Mouse (Mus musculus) heart, postnatal 25 days (tissue): ENCODE results near the gene 5330417C22Rik. TPM values are rescaled to one million over a fixed set of nuclear protein-coding genes. Genes with fewer than 3 reads are reported as not detected.

Experiments
- DNase-seq: peaks from one replicate; pipeline ENCODE4 v3.0.0; 2022; ENCODE audit warnings: low spot score
- intact Hi-C: fragments of 180-260 bp; cut with DNase I; formaldehyde crosslinking; loops from one replicate; pipeline ENCODE4 v1.15.1; 2025
- microRNA-seq: library from miRNA; unstranded; fragments of <30 nt; microRNA quantifications from one replicate; pipeline ENCODE4 v1.2.0, GENCODE M21; 2022
- total RNA-seq, 2 experiments: library from RNA; stranded (reverse); gene quantifications; 2 replicates each; pipeline ENCODE4 v1.2.3; 2021

Gene 5330417C22Rik
- total RNA-seq, 2 experiments from 2014 or later: 0.05 to 0.17 TPM

- no peak for DNase-seq
- intact Hi-C loops: no loop called here
Observed at GRCm38 (mm10) chr3:108423006-108423405, 113.3 kb downstream of the 5330417C22Rik start.

GRCm38 (mm10) chr3:108415831-108416223 is 120.5 kb downstream of the 5330417C22Rik start:
- intact Hi-C loops: no loop called here
- DNase-seq: peak; percentile 35

GRCm38 (mm10) chr3:108414857-108415830 is 121.2 kb downstream of the 5330417C22Rik start, which contains the start of gene Celsr2:
Gene Celsr2, minus strand, starts transcription at chr3:108415552.
- DNase-seq: no peak
- intact Hi-C loops: no loop called here

GRCm38 (mm10) chr3:108413634-108414360 is 122.5 kb downstream of the 5330417C22Rik start:
- no peak for DNase-seq
- intact Hi-C loops: no loop called here

GRCm38 (mm10) chr3:108411754-108412121 is 124.6 kb downstream of the 5330417C22Rik start:
- intact Hi-C loops: no loop called here
- peak; percentile 23 for DNase-seq

- intact Hi-C loops: no loop called here
- no peak for DNase-seq
Observed at GRCm38 (mm10) chr3:108411026-108411753, 125.1 kb downstream of the 5330417C22Rik start.

- intact Hi-C loops: no loop called here
- DNase-seq: no peak
Observed at GRCm38 (mm10) chr3:108410359-108410714, 126.0 kb downstream of the 5330417C22Rik start.

GRCm38 (mm10) chr3:108409656-108410358 is 126.5 kb downstream of the 5330417C22Rik start:
- no peak for DNase-seq
- intact Hi-C loops: loop anchor here (10.0 kb wide), 1 partner anchor 355 kb away; no protein-coding TSS in a partner anchor

GRCm38 (mm10) chr3:108408517-108409008 is 127.8 kb downstream of the 5330417C22Rik start:
- no peak for DNase-seq
- intact Hi-C loops: loop anchor here (10.0 kb wide), 1 partner anchor 356 kb away; no protein-coding TSS in a partner anchor

- intact Hi-C loops: loop anchor here (10.0 kb wide), 1 partner anchor 358 kb away; no protein-coding TSS in a partner anchor
- DNase-seq: no peak
Observed at GRCm38 (mm10) chr3:108406306-108406885, 129.9 kb downstream of the 5330417C22Rik start.

Small RNA genes lying within 50 kb of the gene (microRNA-seq; reads per million reads assigned to microRNA genes)
- not detected for gene Gm22860

Other genes with a start within 250 kb of the 5330417C22Rik start
- 10 to 100 TPM; 58.9 to 60.3 TPM for gene Mybphl, start 171.6 kb downstream of the 5330417C22Rik start, total RNA-seq
- under 1 TPM; 0.16 to 0.45 TPM for gene Psrc1, start 152.7 kb downstream of the 5330417C22Rik start, total RNA-seq
- gene Celsr2, start 121.0 kb downstream of the 5330417C22Rik start, total RNA-seq: 1 to 10 TPM; 4.2 to 5.3 TPM
- gene Sars, start 91.3 kb downstream of the 5330417C22Rik start, total RNA-seq: 10 to 100 TPM; 80.8 to 81.5 TPM
- not detected for gene 1700013F07Rik, start 2.4 kb downstream of the 5330417C22Rik start, total RNA-seq
- gene Tmem167b, start 25.9 kb upstream of the 5330417C22Rik start, total RNA-seq: 10 to 100 TPM; 24.5 to 25.4 TPM
- 10 to 100 TPM; 16.4 to 17.0 TPM for gene Taf13, start 35.2 kb upstream of the 5330417C22Rik start, total RNA-seq
- 1 to 10 TPM; 7.4 to 9.7 TPM for gene Wdr47, start 54.7 kb upstream of the 5330417C22Rik start, total RNA-seq
- 10 to 100 TPM; 38.4 to 43.1 TPM for gene Clcc1, start 117.4 kb upstream of the 5330417C22Rik start, total RNA-seq
- gene Gpsm2, start 185.8 kb upstream of the 5330417C22Rik start, total RNA-seq: 1 to 10 TPM; 2.1 to 2.5 TPM
- gene Aknad1, start 203.1 kb upstream of the 5330417C22Rik start, total RNA-seq: not detected